Mouse (Mus musculus): ENCODE results near the gene Edc4. TPM values are rescaled to one million over a fixed set of nuclear protein-coding genes. Genes with fewer than 3 reads are reported as not detected.

Gene Edc4
- total and polyA plus RNA-seq, 3 experiments: 28.7 to 46.4 (median 41.6) TPM

- TF ChIP-seq IRF4 (IDR thresholded peaks at IDR 0.05; ENCODE audit: low read depth, low read length): no peak
These were observed 22.2 kb upstream of the Edc4 start (continued) for GRCm38 (mm10) chr8:105858495-105858894.

- Histone ChIP-seq H3K4me3 (replicated peaks in 1 of 3; ENCODE audit: low read depth in 2 of 3, low read length in 2 of 3, poor library complexity in 1 of 3) (peak overlapping the region in 1 of 3 experiments; percentile 99), H3K4me1 (ENCODE audit: control insufficient read depth in 1 of 2, insufficient read depth in 2 of 2) (peaks cover 11 to 62% of the 10 kb centered on the region in 2 experiments; a peak in 3 of 4 replicates), H3K36me3 (replicated peaks in 1 of 2; ENCODE audit: control insufficient read depth in 1 of 2, insufficient read depth in 1 of 2, low read length in 1 of 2) (peaks cover 4 to 22% of the 10 kb centered on the region in 2 experiments), H3K79me2 (replicated peaks; ENCODE audit: control insufficient read depth, extremely low read depth, insufficient read depth, poor library complexity, severe bottlenecking) (peaks cover 77% of the 10 kb centered on the region), H3K27ac (ENCODE audit: insufficient read depth, low read depth) (no peak overlapping the region), H3K9me3 (replicated peaks; ENCODE audit: low read length) (no peaks in the 10 kb centered on the region), H3K27me3 (replicated peaks) (no peaks in the 10 kb centered on the region), H3K4me2 (ENCODE audit: insufficient read depth, low read depth, poor library complexity, severe bottlenecking) (peak overlapping the region; percentile 90), H3K9ac (ENCODE audit: insufficient read depth, low read depth) (peak overlapping the region; percentile 73)
- no peak for DNase-seq (ENCODE audit: extremely low read depth)
- in situ Hi-C loops (cut with MboI; ENCODE audit: low pct_ligation_motif_present, low pct_unique_long_range_greater_than_20kb, low sequenced_read_pairs): no loop called here
- no peak for TF ChIP-seq TBP (conservative IDR thresholded peaks at IDR 0.05; ENCODE audit: low read depth, low read length)
- no peak for TF ChIP-seq UBTF (IDR thresholded peaks at IDR 0.05; ENCODE audit: low read depth, low read length)
- 0 out of 2 replicates have a peak, but pooled peaks have one; percentile 30 for TF ChIP-seq BHLHE40 (IDR thresholded peaks at IDR 0.05; ENCODE audit: low read depth, low read length)
- TF ChIP-seq CHD1 (IDR thresholded peaks at IDR 0.05; ENCODE audit: low read depth, low read length): 0 out of 2 replicates have a peak, but pooled peaks have one; percentile 29
- 0 out of 2 replicates have a peak, but pooled peaks have one; percentile 17 for TF ChIP-seq SIN3A (IDR thresholded peaks at IDR 0.05; ENCODE audit: low read length)
- TF ChIP-seq MAX (IDR thresholded peaks at IDR 0.05; ENCODE audit: low read length): no peak
- dilution Hi-C loops (cut with MboI; ENCODE audit: extremely low pct_ligation_motif_present, extremely low pct_unique_long_range_greater_than_20kb, low sequenced_read_pairs): no loop called here
These were observed 21.4 kb upstream of the Edc4 start for GRCm38 (mm10) chr8:105859314-105859713.

- Histone ChIP-seq H3K27me3 (replicated peaks) (no peaks in the 10 kb centered on the region), H3K9ac (ENCODE audit: insufficient read depth, low read depth) (peak within 1 kb of the TSS; percentile 73), H3K79me2 (replicated peaks; ENCODE audit: control insufficient read depth, extremely low read depth, insufficient read depth, poor library complexity, severe bottlenecking) (peaks cover 84% of the 10 kb centered on the region), H3K36me3 (replicated peaks in 1 of 2; ENCODE audit: control insufficient read depth in 1 of 2, insufficient read depth in 1 of 2, low read length in 1 of 2) (peaks cover 4 to 30% of the 10 kb centered on the region in 2 experiments), H3K27ac (ENCODE audit: insufficient read depth, low read depth) (peak within 1 kb of the TSS; percentile 45), H3K4me1 (ENCODE audit: control insufficient read depth in 1 of 2, insufficient read depth in 2 of 2) (peaks cover 11 to 65% of the 10 kb centered on the region in 2 experiments; a peak in 3 of 4 replicates), H3K4me3 (replicated peaks in 1 of 3; ENCODE audit: low read depth in 2 of 3, low read length in 2 of 3, poor library complexity in 1 of 3) (peak within 1 kb of the TSS; percentile 92 to 99 (median 95)), H3K4me2 (ENCODE audit: insufficient read depth, low read depth, poor library complexity, severe bottlenecking) (peak within 1 kb of the TSS; percentile 94), H3K9me3 (replicated peaks; ENCODE audit: low read length) (no peaks in the 10 kb centered on the region)
- in situ Hi-C loops (cut with MboI; ENCODE audit: low pct_ligation_motif_present, low pct_unique_long_range_greater_than_20kb, low sequenced_read_pairs): no loop called here
- dilution Hi-C loops (cut with MboI; ENCODE audit: extremely low pct_ligation_motif_present, extremely low pct_unique_long_range_greater_than_20kb, low sequenced_read_pairs): no loop called here
- peak; percentile 97 for DNase-seq (ENCODE audit: extremely low read depth)
- TF ChIP-seq POLR2AphosphoS2 (IDR thresholded peaks at IDR 0.05; ENCODE audit: low read depth, low read length) (peak; percentile 73), RCOR1 (conservative IDR thresholded peaks at IDR 0.05; ENCODE audit: low read depth, low read length) (no peak), SIN3A (IDR thresholded peaks at IDR 0.05; ENCODE audit: low read length) (peak; percentile 68), MXI1 (IDR thresholded peaks at IDR 0.05; ENCODE audit: low read depth, low read length) (peak; percentile 20; the same call in 1 of the 2 replicates), NRF1 (IDR thresholded peaks at IDR 0.05; ENCODE audit: low read depth, low read length) (peak; percentile 52), RAD21 (IDR thresholded peaks at IDR 0.05; ENCODE audit: low read depth, low read length) (no peak), ZMIZ1 (IDR thresholded peaks at IDR 0.05; ENCODE audit: low read depth, low read length) (no peak; the same call in 1 of the 2 replicates), CHD2 (IDR thresholded peaks at IDR 0.05; ENCODE audit: low read length) (peak; percentile 97), PAX5 (IDR thresholded peaks at IDR 0.05; ENCODE audit: low read length) (no peak), ZNF384 (IDR thresholded peaks at IDR 0.05; ENCODE audit: low read depth, low read length) (no peak), MEF2A (IDR thresholded peaks at IDR 0.05; ENCODE audit: borderline replicate concordance, low read depth, low read length) (no peak), USF1 (IDR thresholded peaks at IDR 0.05; ENCODE audit: low read depth, low read length) (no peak), TBP (conservative IDR thresholded peaks at IDR 0.05; ENCODE audit: low read depth, low read length) (no peak), USF2 (conservative IDR thresholded peaks at IDR 0.05; ENCODE audit: low read depth, low read length) (no peak), POLR2A (IDR thresholded peaks at IDR 0.05; ENCODE audit: low read depth, low read length) (peak; percentile 80), CTCF (conservative IDR thresholded peaks at IDR 0.05 in 1 of 2, IDR thresholded peaks at IDR 0.05 in 1 of 2; ENCODE audit: low read depth in 2 of 2, low read length in 2 of 2) (no peak), ZC3H11A (IDR thresholded peaks at IDR 0.05; ENCODE audit: low read depth, low read length) (no peak), MAX (IDR thresholded peaks at IDR 0.05; ENCODE audit: low read length) (no peak; the same call in 1 of the 2 replicates), TCF12 (IDR thresholded peaks at IDR 0.05; ENCODE audit: low read depth, low read length) (peak; percentile 82), JUND (conservative IDR thresholded peaks at IDR 0.05; ENCODE audit: low read depth, low read length) (no peak), NELFE (IDR thresholded peaks at IDR 0.05; ENCODE audit: low read depth, low read length) (peak; percentile 71), MAZ (IDR thresholded peaks at IDR 0.05; ENCODE audit: low read depth, low read length) (peak; percentile 72; the same call in 1 of the 2 replicates), E2F4 (IDR thresholded peaks at IDR 0.05; ENCODE audit: insufficient replicate concordance, low read depth, low read length) (peak; percentile 96), UBTF (IDR thresholded peaks at IDR 0.05; ENCODE audit: low read depth, low read length) (no peak), JUN (IDR thresholded peaks at IDR 0.05; ENCODE audit: insufficient read depth, low read depth, low read length) (no peak), IRF4 (IDR thresholded peaks at IDR 0.05; ENCODE audit: low read depth, low read length) (peak; percentile 45; the same call in 1 of the 2 replicates)
These were observed 20.3 kb upstream of the Edc4 start, which contains the start of gene Nutf2 for GRCm38 (mm10) chr8:105860143-105860981. Gene Nutf2 (plus strand): TSS chr8:105860580.

All from CH12.LX (cell line).